Mouse (Mus musculus): ENCODE results near the gene Crocc2.

DNA sequence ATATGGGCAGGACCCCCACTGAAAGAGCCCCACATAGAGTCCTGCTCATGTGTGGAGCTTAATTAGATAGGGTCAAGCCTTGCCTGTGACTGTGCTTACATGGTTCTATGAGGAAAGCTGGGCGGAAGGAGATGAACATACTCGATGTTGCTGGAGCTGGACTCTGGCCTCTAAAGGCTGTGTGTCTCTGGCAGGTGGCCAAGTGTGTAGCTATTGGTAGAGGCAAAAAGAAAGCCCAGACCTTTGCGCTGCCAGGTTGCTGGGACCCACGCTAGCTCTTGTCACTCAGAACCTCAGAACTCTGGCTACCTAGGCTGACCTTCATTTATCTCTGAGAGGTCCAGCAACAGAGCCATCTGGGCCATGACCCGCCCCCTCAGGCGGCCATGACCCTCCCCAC lies 30.0 kb upstream of the Crocc2 start:
- TF ChIP-seq CTCF (IDR thresholded peaks at IDR 0.05; ENCODE audit: insufficient read depth, low read depth, low read length) (no peak), POLR2A (IDR thresholded peaks at IDR 0.05; ENCODE audit: insufficient read depth, low read depth, low read length) (no peak)
